Mouse (Mus musculus): ENCODE data around the gene Ccdc136. TPM values are rescaled to one million over a fixed set of nuclear protein-coding genes. Genes with fewer than 3 reads are reported as not detected.
A peak's percentile ranks its signal among the peaks of the same experiment; 100 is the strongest.

Gene Ccdc136
- polyA plus RNA-seq, 1 experiment from 2014 or later: 1.8 TPM

DNA sequence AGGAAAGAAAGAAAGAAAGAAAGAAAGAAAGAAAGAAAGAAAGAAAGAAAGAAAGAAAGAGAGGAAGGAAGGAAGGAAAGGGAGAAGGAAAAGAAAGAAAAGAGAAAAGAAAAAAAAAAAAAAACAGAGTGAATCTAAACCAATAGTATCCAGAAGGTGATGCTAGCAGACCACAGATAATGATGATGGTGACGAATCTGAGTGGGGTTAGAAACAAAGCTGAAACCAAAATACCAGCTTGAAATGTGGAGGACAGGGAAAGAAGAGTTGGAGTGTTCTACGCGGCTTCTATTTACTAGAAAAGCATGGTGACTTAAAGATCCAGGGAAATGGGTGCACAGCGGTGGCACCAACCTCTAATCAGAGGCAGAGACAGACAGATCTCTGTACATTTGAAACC is 4.3 kb upstream of the Ccdc136 start:
- DNase-seq (ENCODE audit: low spot score): no peak

GRCm38 (mm10) chr6:29394286-29394685 is 1.8 kb upstream of the Ccdc136 start:
- no peak for DNase-seq (ENCODE audit: low spot score)

GRCm38 (mm10) chr6:29396714-29397540 is 818 bp downstream of the Ccdc136 start:
- DNase-seq (ENCODE audit: low spot score): no peak

DNA sequence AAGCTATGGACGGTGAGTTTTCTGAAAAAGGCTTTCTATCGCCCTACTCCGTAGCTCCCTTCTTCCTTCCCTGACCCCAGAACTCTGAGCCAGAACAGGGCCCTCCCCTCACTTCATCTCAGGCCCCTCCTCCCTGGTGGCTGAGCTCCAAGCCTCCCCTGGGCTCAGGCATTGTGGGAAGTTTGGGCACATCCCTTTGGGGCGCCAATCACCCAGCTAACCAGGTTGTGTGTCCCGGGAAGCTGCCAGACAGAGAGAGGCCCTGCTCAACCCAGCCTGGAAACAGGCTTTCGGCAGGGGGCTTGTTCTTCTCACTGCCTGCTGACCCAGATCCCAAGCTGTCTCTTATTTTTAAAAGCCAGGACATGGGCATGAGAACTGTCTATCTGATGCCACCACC is 1.5 kb downstream of the Ccdc136 start:
- no peak for DNase-seq (ENCODE audit: low spot score)

DNA sequence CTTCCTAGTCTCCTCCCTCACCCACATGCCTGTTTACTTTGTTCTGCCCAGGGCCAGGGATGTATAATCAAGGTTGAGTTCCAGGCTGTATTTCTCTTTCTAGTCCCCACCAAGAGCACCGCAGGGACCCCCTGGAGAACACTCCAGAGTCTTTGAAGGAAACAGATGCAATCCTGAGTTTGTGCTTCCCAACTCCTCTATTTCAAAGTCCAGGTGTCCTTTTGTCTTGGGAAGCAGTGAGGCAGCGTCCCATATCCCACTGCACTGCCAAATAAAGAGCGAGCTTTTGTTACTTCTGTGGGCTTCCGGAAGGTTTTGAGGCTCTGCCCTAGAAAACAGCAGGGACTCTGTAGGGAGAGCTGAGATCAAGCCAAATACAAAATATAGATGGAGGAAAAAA is 3.7 kb downstream of the Ccdc136 start:
- DNase-seq (ENCODE audit: low spot score): no peak

DNA sequence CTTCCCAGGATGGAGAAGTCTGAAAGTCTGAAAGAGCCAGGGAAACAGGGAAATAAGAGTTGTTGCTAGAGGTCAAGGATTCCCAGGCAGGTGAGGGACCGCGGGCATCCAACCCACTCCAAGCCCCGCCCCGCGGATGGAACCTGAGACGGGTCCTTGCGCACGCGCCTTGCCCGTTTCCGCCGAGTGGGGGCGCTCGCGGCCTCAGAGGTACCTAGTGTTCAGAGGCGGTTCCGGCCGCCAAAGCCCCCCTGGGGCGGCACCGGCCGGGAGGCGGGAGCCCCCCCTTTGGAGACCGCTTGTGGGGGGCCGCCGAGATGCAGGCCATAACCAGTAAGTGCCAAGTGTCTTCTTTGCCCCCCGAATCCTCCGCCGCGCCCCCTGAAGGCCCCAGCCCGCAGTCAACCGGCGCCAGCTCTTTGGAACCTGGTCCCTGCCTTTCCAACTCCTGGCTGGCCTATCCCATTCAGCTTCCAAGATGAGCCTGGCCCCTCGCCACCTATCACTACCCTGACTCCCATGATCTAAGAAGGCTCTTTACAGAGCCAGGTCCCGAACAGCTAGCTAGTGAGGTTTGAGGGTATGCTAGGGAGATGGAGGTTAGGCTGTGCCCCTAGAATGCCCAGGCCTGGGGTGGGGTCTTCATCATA is 6.7 kb downstream of the Ccdc136 start:
- peak; percentile 18 for DNase-seq (ENCODE audit: low spot score)

DNA sequence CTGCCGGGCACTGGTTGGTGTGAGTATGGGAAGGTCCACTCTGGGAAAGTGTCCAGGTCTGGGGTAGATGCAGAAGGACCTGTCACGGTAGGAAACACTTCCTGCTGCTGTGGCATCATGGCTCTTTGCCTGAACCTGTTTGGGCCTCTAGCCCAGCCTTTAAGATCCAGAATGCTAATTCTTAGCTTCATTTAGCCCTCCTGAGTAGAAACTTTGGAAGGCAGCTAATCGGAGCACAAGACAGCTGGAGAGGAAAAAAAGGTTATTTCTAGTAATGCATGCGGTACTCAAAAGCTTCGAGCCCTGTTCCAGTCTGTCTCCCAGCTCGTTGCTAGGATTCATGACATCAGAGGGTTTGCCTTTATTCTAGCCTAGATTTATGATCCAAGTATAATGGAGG is 10.3 kb downstream of the Ccdc136 start:
- no peak for DNase-seq (ENCODE audit: low spot score)

- DNase-seq (ENCODE audit: low spot score): peak; percentile 66
These were observed 19.3 kb downstream of the Ccdc136 start for GRCm38 (mm10) chr6:29415446-29415845.

GRCm38 (mm10) chr6:29420596-29420995 is 24.5 kb downstream of the Ccdc136 start:
- no peak for DNase-seq (ENCODE audit: low spot score)

DNA sequence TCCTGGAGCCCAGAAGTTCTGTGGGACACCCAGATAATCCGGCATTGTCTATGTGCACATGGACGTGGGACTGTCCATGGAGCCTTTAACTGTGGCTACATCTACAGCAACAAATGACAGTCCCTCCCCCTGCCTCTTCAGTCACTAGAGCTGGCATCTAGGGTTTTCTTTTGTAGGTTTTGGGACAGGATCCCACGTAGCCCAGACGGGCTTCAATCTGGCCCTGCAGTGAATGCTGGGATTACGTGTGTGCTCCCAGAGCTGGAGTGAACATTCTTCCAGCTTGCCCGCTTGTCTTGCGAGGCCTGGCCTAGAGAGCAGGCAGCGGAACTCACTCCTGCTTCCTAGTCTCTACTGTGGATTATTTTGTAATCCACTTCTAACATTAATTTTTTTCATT is 29.0 kb downstream of the Ccdc136 start:
- DNase-seq (ENCODE audit: low spot score): no peak

GRCm38 (mm10) chr6:29426331-29426730 is 30.2 kb downstream of the Ccdc136 start:
- DNase-seq (ENCODE audit: low spot score): no peak

- DNase-seq (ENCODE audit: low spot score): no peak
These were observed 32.1 kb downstream of the Ccdc136 start for GRCm38 (mm10) chr6:29428171-29428570.

DNA sequence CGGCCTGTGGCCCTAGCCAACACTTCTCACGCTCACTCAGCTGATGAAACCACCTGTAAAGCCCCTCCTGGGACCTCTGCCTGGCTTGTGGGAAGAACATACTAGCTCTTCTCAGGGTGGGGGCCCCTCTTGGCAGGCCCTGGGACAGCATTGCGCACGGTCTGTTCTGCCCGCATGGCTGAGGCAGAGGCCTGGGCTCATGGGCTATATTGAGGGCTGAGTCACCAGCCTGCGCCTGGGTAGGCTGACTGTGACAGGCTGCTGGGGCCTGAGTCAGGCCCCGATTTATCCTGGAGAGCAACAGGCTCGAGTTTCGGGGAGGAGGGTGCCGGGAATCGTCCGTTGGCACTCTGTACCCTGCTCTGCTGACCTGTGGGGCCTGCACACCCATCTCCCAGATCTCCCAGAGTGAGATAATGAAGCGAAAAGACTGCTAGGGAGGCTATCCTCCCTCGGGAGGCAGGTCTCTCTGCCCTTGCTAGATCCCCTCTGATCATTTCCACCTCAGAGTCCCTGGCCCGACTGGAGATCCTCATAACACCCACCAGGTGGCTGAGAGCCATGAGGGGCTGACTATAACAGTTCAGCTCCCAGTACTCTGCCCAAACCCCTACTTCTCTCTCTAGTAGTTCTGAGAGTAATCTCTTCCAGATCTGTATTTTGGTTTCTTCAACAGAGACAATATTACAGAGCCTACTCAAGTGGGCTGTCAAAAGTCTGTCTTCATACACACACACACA is 34.7 kb downstream of the Ccdc136 start:
- no peak for DNase-seq (ENCODE audit: low spot score)

DNA sequence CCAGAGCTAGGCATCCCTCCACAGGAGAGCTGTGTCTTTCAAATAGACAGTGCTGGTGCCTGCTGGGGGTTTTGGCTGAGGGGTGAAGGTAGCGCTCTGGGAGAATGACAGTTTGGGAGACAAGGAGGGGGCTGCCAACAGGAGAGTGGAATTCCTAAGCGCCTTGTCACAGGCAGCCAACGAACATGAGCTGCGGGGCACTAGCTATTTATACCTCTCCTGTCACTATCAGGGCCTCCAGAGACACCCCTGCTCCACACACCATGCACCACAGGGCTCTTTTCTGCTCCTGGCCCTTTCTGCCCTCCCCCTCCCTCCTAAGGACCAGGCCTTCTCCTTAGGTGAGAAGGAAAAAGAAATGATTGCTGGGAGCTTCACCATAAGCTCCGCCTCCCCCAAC is 35.4 kb downstream of the Ccdc136 start:
- DNase-seq (ENCODE audit: low spot score): no peak

DNA sequence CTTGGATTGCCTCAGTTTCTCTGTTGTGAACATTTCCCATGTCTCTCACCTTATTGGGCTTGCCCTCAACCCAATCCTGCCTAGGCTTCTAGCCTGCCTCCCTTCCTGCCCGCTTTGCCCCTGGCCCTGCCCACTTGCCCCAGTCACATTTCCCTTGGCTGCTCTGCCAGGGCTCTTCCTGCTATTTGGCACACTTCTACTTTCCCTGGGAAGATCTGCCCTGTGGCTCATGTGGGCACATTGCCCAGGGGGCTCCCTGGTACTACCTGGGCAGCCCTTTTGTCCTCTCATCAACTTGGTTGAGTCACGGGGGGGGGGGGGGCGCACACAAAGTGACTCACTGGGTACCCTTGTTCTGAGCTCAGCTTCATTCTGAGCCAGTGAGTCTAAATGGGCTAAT is 36.0 kb downstream of the Ccdc136 start:
- DNase-seq (ENCODE audit: low spot score): no peak

DNA sequence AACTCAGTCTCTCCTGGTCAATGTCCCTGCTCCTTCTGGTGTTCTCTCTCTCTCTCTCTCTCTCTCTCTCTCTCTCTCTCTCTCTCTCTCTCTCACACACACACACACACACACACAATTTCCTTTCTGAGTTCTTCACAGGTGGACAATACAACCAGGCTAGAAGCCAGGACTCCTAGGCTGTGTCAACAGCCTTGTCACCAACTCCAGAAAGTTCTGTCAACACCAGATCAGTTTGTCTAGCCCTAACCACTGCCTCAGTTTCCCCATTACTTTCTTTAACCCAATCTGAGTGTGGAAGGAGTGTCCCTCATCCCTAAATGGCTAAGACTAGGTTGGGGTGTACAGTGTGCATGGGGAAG is 36.5 kb downstream of the Ccdc136 start:
- no peak for DNase-seq (ENCODE audit: low spot score)

DNA sequence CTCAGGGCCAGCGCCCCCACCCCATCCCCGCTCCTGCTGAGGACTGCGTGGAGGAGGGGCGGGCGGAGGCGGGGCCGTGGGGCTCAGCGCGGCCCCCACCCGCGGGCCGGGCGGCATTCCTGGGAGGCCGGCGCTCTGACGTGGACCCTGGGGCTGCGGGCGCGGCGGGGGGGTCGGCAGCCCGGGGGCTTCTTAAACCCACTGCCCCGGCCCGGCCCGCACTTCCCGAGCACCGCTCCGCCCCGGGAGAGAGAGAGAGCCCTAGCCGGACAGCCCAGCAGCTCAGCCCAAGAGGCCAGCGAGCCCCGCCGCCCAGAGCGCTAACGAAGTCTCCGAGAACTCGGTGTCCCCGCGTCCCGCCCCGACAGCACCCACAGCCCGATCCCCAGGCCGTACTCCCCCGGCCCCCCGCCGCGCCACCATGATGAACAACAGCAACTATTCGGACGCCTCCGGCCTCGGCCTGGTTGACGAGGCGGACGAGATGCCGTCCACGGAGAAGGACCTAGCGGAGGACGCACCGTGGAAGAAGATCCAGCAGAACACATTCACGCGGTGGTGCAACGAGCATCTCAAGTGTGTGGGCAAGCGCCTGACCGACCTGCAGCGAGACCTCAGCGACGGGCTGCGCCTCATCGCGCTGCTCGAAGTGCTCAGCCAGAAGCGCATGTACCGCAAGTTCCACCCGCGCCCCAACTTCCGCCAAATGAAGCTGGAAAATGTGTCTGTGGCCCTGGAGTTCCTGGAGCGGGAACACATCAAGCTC is 37.1 kb downstream of the Ccdc136 start, which contains the start of gene Flnc:
TSS of gene Flnc (plus strand) at position 219 of the 766 bp plus-strand sequence.
- DNase-seq (ENCODE audit: low spot score): no peak

GRCm38 (mm10) chr6:29433804-29434795 is 38.0 kb downstream of the Ccdc136 start:
- no peak for DNase-seq (ENCODE audit: low spot score)

GRCm38 (mm10) chr6:29434911-29435691 is 39.0 kb downstream of the Ccdc136 start:
- no peak for DNase-seq (ENCODE audit: low spot score)
